Mouse (Mus musculus) CH12F3 (cell line): ENCODE measurements around the gene Tmem256.

Experiments used
- in situ Hi-C: fragments of 300-500 bp; cut with MboI; formaldehyde crosslinking; loops from 2 replicates; pipeline ENCODE4 v1.14.3; 2020; ENCODE audit warnings: low sequenced_read_pairs

Gene Tmem256

GRCm38 (mm10) chr11:69881787-69882670, 43.7 kb downstream of the Tmem256 start:
- in situ Hi-C loops, result no loop called here

- in situ Hi-C loops, result no loop called here
Observed at GRCm38 (mm10) chr11:69883066-69883465, 44.8 kb downstream of the Tmem256 start.

DNA sequence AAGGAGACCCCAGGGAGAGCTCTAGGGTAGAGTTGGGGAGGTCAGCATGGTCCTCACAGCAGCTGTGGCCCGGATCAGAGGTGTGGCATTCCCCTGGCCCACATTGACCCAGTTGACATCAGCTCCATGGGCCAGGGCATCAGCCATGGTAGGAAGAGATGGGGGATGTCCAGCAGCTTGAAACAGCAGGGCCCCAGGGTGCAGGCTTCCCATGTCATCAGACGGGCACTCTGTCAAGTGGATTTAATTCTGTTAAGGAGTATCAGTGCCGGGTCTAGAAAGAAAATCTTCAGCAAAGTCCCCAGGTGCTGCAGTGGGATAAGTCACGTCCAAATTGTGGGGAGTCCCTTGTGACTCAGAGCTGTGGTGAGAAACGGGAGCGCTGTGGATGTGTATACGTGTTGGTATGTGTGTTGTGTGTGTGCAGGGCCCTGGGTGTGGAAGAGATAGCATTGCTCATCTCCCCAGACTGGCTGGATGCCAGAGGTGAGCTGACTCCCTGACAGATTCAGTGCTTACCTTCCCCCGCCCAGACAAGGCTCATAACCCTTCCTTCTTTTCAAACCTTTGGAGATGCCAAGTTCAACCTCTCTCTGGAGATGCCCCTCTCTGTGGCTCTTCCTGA, 45.3 kb downstream of the Tmem256 start:
- in situ Hi-C loops, result no loop called here

- in situ Hi-C loops, result no loop called here
Observed at GRCm38 (mm10) chr11:69884240-69884639, 45.9 kb downstream of the Tmem256 start.

DNA sequence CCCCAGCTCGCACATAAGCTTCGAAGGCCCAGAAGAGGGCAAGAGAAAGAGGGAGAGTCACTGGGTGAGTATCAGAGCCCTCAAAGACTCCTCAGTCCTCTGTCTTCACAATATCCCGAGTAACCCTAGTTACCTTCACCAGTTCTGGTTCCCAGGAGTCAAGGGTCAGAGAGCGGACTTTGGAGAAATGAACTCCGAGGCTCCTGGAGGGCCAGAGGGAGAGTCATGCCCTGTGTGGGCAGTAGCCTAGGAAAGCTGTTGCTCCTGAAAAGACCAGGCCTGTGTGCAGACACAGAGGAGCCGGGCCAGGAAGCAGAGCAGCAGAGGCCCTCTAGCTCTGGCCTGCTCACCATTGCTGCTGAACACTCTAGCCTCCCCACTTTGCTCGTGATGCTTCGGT, 46.3 kb downstream of the Tmem256 start:
- in situ Hi-C loops, result no loop called here

DNA sequence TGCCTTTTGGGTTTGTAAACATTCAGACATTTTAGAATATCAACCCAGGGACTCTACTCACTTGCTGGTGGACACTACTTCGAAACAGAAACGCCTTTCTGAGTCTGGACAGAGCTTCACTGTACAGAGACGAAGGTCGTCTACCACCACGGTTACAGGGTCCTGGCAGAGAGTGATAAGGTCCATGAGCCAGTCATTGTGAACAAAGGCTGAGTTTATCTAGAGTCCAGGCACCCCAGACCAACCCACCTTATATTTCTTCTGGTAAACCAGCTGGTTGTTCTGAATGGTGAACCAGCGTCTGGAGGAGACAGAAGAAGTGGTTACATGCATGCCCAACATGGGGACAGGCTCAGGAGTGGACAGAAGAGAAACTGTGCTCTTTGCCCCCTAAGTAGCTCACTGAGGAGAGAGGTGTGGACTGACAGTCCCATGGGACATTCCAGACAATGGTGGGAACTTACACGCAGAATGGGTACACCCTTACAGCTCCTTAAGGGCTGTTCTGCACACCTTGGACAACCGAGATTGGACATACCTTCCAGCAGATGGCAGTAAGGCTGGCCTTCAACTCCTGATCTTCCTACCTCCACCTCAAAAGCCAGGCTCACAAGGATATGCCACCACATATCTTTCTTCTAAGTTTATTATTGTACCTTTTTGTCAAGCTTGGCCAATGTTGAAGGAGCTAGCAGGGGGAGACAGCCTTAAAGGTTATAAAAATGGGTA, 48.8 kb downstream of the Tmem256 start:
- in situ Hi-C loops, result no loop called here
